Mouse (Mus musculus): ENCODE results near the gene a. TPM values are rescaled to one million over a fixed set of nuclear protein-coding genes. Genes with fewer than 3 reads are reported as not detected.
"Not testable (repeated sequence)": the region's sequence is repeated elsewhere in the genome, so short reads cannot be mapped to it uniquely, and the experiment has no call there.

Gene a
- total RNA-seq, 2 experiments from 2014 or later = 0.76 TPM; not detected in 1

- not testable (repeated sequence) for DNase-seq (ENCODE audit: low spot score in 2 of 2)
These were observed 130.9 kb downstream of the a start for GRCm38 (mm10) chr2:154922134-154922533.

- no peak for DNase-seq (ENCODE audit: low spot score in 2 of 2)
These were observed 134.3 kb downstream of the a start for GRCm38 (mm10) chr2:154925411-154926031.

GRCm38 (mm10) chr2:154926843-154927242 is 135.6 kb downstream of the a start:
- DNase-seq (ENCODE audit: low spot score in 2 of 2) = no peak

- DNase-seq (ENCODE audit: low spot score in 2 of 2) = no peak
These were observed 137.1 kb downstream of the a start for GRCm38 (mm10) chr2:154928298-154928697.

GRCm38 (mm10) chr2:154933884-154934283 is 142.7 kb downstream of the a start:
- DNase-seq (ENCODE audit: low spot score in 2 of 2) = peak in 1 of 2 experiments; percentile 20

GRCm38 (mm10) chr2:154936106-154936505 is 144.9 kb downstream of the a start:
- DNase-seq (ENCODE audit: low spot score in 2 of 2) = no peak

- DNase-seq (ENCODE audit: low spot score in 2 of 2) = no peak
These were observed 145.4 kb downstream of the a start for GRCm38 (mm10) chr2:154936536-154937155.

- no peak for DNase-seq (ENCODE audit: low spot score in 2 of 2)
These were observed 146.6 kb downstream of the a start for GRCm38 (mm10) chr2:154937547-154938390.

GRCm38 (mm10) chr2:154941952-154942351 is 150.8 kb downstream of the a start:
- DNase-seq (ENCODE audit: low spot score in 2 of 2) = no peak

GRCm38 (mm10) chr2:154942546-154942945 is 151.3 kb downstream of the a start:
- no peak for DNase-seq (ENCODE audit: low spot score in 2 of 2)

GRCm38 (mm10) chr2:154943101-154943500 is 151.9 kb downstream of the a start:
- peak; percentile 88 to 89 for DNase-seq (ENCODE audit: low spot score in 2 of 2)

- no peak for DNase-seq (ENCODE audit: low spot score in 2 of 2)
These were observed 155.7 kb downstream of the a start for GRCm38 (mm10) chr2:154946921-154947320.

- DNase-seq (ENCODE audit: low spot score in 2 of 2) = no peak
These were observed 158.2 kb downstream of the a start for GRCm38 (mm10) chr2:154949352-154949751.

GRCm38 (mm10) chr2:154949877-154950276 is 158.7 kb downstream of the a start:
- no peak for DNase-seq (ENCODE audit: low spot score in 2 of 2)

- DNase-seq (ENCODE audit: low spot score in 2 of 2) = no peak
These were observed 159.4 kb downstream of the a start for GRCm38 (mm10) chr2:154950601-154951000.

- DNase-seq (ENCODE audit: low spot score in 2 of 2) = no peak
These were observed 168.3 kb downstream of the a start for GRCm38 (mm10) chr2:154959486-154959885.

- DNase-seq (ENCODE audit: low spot score in 2 of 2) = no peak
These were observed 168.7 kb downstream of the a start for GRCm38 (mm10) chr2:154959909-154960308.

- no peak for DNase-seq (ENCODE audit: low spot score in 2 of 2)
These were observed 172.0 kb downstream of the a start for GRCm38 (mm10) chr2:154963176-154963575.

- DNase-seq (ENCODE audit: low spot score in 2 of 2) = not testable (repeated sequence)
These were observed 178.7 kb downstream of the a start for GRCm38 (mm10) chr2:154969740-154970397.

- DNase-seq (ENCODE audit: low spot score in 2 of 2) = no peak
These were observed 180.9 kb downstream of the a start for GRCm38 (mm10) chr2:154971919-154972692.

- DNase-seq (ENCODE audit: low spot score in 2 of 2) = no peak
These were observed 181.8 kb downstream of the a start for GRCm38 (mm10) chr2:154972981-154973380.
